ENCODE assay signal across 9 mouse cellular contexts in genomic region chr4:145129956-145130548, GRCm38 (mm10).
A peak's percentile ranks its signal among the peaks of the same experiment; 100 is the strongest.
DNase-seq lines count a peak whose midpoint lies in the region; ATAC-seq and TF ChIP-seq lines count a peak whose summit lies in the region.
"Had no signal": no experiment of that assay in that cellular context is flagged by ENCODE, and none has a peak within 500 bp of the region (broad histone marks: within the 10 kb centered on the region; RNA-seq: fewer than 3 reads in every experiment).

No protein-coding gene starts in this region.

- H3K27me3 ChIP-seq in lung, postnatal 0 days (replicated peaks; ENCODE audit: insufficient read depth, low read length): no peaks in the 10 kb centered on the region
- H3K27me3 ChIP-seq in midbrain, embryonic 16.5 days (ENCODE audit: control insufficient read depth, insufficient read depth, low read depth, low read length): no peaks in the 10 kb centered on the region
- H3K27me3 ChIP-seq: midbrain, embryonic 12.5 days had no signal

- no peaks in the 10 kb centered on the region for H3K9me3 ChIP-seq in lung, postnatal 0 days (ENCODE audit: low read length)
- H3K9me3 ChIP-seq in midbrain, embryonic 16.5 days (replicated peaks; ENCODE audit: control insufficient read depth, low read length, poor library complexity, severe bottlenecking): no peaks in the 10 kb centered on the region
- H3K9me3 ChIP-seq: midbrain, embryonic 12.5 days had no signal

- no peak overlapping the region for H3K4me3 ChIP-seq in lung, postnatal 0 days (ENCODE audit: low read depth, low read length)
- no peak overlapping the region for H3K4me3 ChIP-seq in midbrain, embryonic 16.5 days (ENCODE audit: low read depth, low read length)
- H3K4me3 ChIP-seq: midbrain, embryonic 12.5 days had no signal

- H3K4me2 ChIP-seq in lung, postnatal 0 days (replicated peaks; ENCODE audit: low read depth, low read length): no peak overlapping the region
- H3K4me2 ChIP-seq in midbrain, embryonic 16.5 days (ENCODE audit: low read length): no peak overlapping the region
- H3K4me2 ChIP-seq: midbrain, embryonic 12.5 days had no signal

- H3K9ac ChIP-seq in lung, postnatal 0 days (replicated peaks; ENCODE audit: low read depth): no peak overlapping the region
- no peak overlapping the region for H3K9ac ChIP-seq in midbrain, embryonic 16.5 days (ENCODE audit: low read depth, low read length)
- H3K9ac ChIP-seq: midbrain, embryonic 12.5 days had no signal

- peaks cover 50% of the 10 kb centered on the region for H3K36me3 ChIP-seq in lung, postnatal 0 days (ENCODE audit: insufficient read depth, low read length)
- H3K36me3 ChIP-seq in midbrain, embryonic 16.5 days (ENCODE audit: control insufficient read depth, insufficient read depth, low read length): peaks cover 21% of the 10 kb centered on the region

- no peak for TF ChIP-seq EP300 in lung, postnatal 0 days (IDR thresholded peaks at IDR 0.05)

- H3K4me1 ChIP-seq in lung, postnatal 0 days (ENCODE audit: insufficient read depth, low read depth, low read length): no peaks in the 10 kb centered on the region; the same call in 1 of the 2 replicates
- H3K4me1 ChIP-seq in midbrain, embryonic 16.5 days (ENCODE audit: control insufficient read depth, insufficient read depth, low read length): no peaks in the 10 kb centered on the region
- H3K4me1 ChIP-seq: midbrain, embryonic 12.5 days had no signal

- H3K27ac ChIP-seq in lung, postnatal 0 days (ENCODE audit: low read length): peak overlapping the region; percentile 66
- H3K27ac ChIP-seq in midbrain, embryonic 16.5 days (ENCODE audit: low read length): no peak overlapping the region
- H3K27ac ChIP-seq: midbrain, embryonic 12.5 days had no signal

- no peak for TF ChIP-seq CTCF in lung, postnatal 0 days (IDR thresholded peaks at IDR 0.05)

- peak; percentile 89 for ATAC-seq in lung, postnatal 0 days
- ATAC-seq in midbrain, embryonic 16.5 days: no peak

- peak; percentile 24 for DNase-seq in thymus, postnatal 14 days
- no peak for DNase-seq in thymus, postnatal 25 days
- peak; percentile 68 for DNase-seq in gastrocnemius, adult 18-20 months (ENCODE audit: low spot score)
- peak; percentile 75 for DNase-seq in kidney, postnatal 25 days
- peak; percentile 86 for DNase-seq in lung, postnatal 0 days (ENCODE audit: low spot score)
- peak; percentile 24 for DNase-seq in thymus, postnatal 4 days
- no peak for DNase-seq in spleen, postnatal 36 days (ENCODE audit: low spot score in 2 of 2)

Comparison
In these comparisons a context has a peak if more than half of its experiments do, and no peak if none do; other contexts are left out.
1. DNase-seq: peak in thymus, postnatal 14 days (single experiment), gastrocnemius, adult 18-20 months (single experiment), kidney, postnatal 25 days (2 of 2), lung, postnatal 0 days (single experiment) and thymus, postnatal 4 days (single experiment); none in thymus, postnatal 25 days (single experiment) and spleen, postnatal 36 days (0 of 2).